Mouse (Mus musculus) kidney, adult 8-10 months (tissue): ENCODE results near the gene Hspbp1.
A peak's percentile ranks its signal among the peaks of the same experiment; 100 is the strongest.

Experiments
- DNase-seq, 2 experiments: peaks; one replicate each; pipeline ENCODE4 v3.0.0; 2022

Gene Hspbp1

GRCm38 (mm10) chr7:4684632-4685417, at the start of gene Hspbp1:
TSS of gene Hspbp1 (minus strand) at chr7:4685068.
- DNase-seq: peak; percentile 98 to 99

- peak; percentile 66 to 67 for DNase-seq
These were observed 48.1 kb upstream of the Hspbp1 start for GRCm38 (mm10) chr7:4732968-4733392.

GRCm38 (mm10) chr7:4731090-4731489, 46.2 kb upstream of the Hspbp1 start:
- DNase-seq: no peak

- DNase-seq: no peak
These were observed 40.3 kb upstream of the Hspbp1 start, which contains the start of gene Tmem150b for GRCm38 (mm10) chr7:4725169-4725568. TSS of gene Tmem150b (minus strand) at chr7:4725249.

GRCm38 (mm10) chr7:4724359-4724758, 39.5 kb upstream of the Hspbp1 start:
- DNase-seq: no peak

- no peak for DNase-seq
These were observed 38.6 kb upstream of the Hspbp1 start for GRCm38 (mm10) chr7:4723508-4723907.

- no peak for DNase-seq
These were observed 34.4 kb upstream of the Hspbp1 start for GRCm38 (mm10) chr7:4719276-4719675.

- DNase-seq: no peak
These were observed 32.1 kb upstream of the Hspbp1 start for GRCm38 (mm10) chr7:4716955-4717354.

- DNase-seq: no peak
These were observed 27.7 kb upstream of the Hspbp1 start for GRCm38 (mm10) chr7:4712594-4712993.

GRCm38 (mm10) chr7:4705098-4705497, 20.2 kb upstream of the Hspbp1 start:
- DNase-seq: peak; percentile 32 to 49

- no peak for DNase-seq
These were observed 18.3 kb upstream of the Hspbp1 start for GRCm38 (mm10) chr7:4703195-4703594.

- DNase-seq: no peak
These were observed 17.5 kb upstream of the Hspbp1 start for GRCm38 (mm10) chr7:4702334-4702733.

GRCm38 (mm10) chr7:4693004-4693403, 8.1 kb upstream of the Hspbp1 start:
- DNase-seq: no peak

GRCm38 (mm10) chr7:4690951-4691653, 6.2 kb upstream of the Hspbp1 start:
- DNase-seq: no peak

- no peak for DNase-seq
These were observed 5.5 kb upstream of the Hspbp1 start, which contains the start of gene Brsk1 for GRCm38 (mm10) chr7:4690387-4690786. TSS of gene Brsk1 (plus strand) at chr7:4690604.

- DNase-seq: no peak
These were observed 665 bp downstream of the Hspbp1 start for GRCm38 (mm10) chr7:4684203-4684602.

- no peak for DNase-seq
These were observed 1.6 kb downstream of the Hspbp1 start for GRCm38 (mm10) chr7:4683307-4683706.

- no peak for DNase-seq
These were observed 9.7 kb downstream of the Hspbp1 start for GRCm38 (mm10) chr7:4675200-4675599.

GRCm38 (mm10) chr7:4674114-4674731, 10.6 kb downstream of the Hspbp1 start:
- DNase-seq: no peak

GRCm38 (mm10) chr7:4671956-4672355, 12.9 kb downstream of the Hspbp1 start:
- peak; percentile 32 to 55 for DNase-seq

GRCm38 (mm10) chr7:4670655-4671255, 14.1 kb downstream of the Hspbp1 start:
- DNase-seq: no peak

GRCm38 (mm10) chr7:4669156-4669555, 15.7 kb downstream of the Hspbp1 start:
- DNase-seq: no peak

GRCm38 (mm10) chr7:4668506-4668905, 16.4 kb downstream of the Hspbp1 start:
- no peak for DNase-seq
